18 mouse cellular contexts compared by ENCODE assay signal in genomic region chr11:119543816-119544517, GRCm38 (mm10). TPM values are rescaled to one million over a fixed set of nuclear protein-coding genes. Genes with fewer than 3 reads are reported as not detected.
DNase-seq lines count a peak whose midpoint lies in the region; ATAC-seq and TF ChIP-seq lines count a peak whose summit lies in the region.
"Had no signal": no experiment of that assay in that cellular context is flagged by ENCODE, and none has a peak within 500 bp of the region (broad histone marks: within the 10 kb centered on the region; RNA-seq: fewer than 3 reads in every experiment).

No protein-coding gene starts in this region.

- peak overlapping the region; percentile 98 for H3K4me2 ChIP-seq in hindbrain, embryonic 13.5 days
- no peak overlapping the region for H3K4me2 ChIP-seq in hindbrain, embryonic 11.5 days (replicated peaks; ENCODE audit: low read depth, low read length)
- H3K4me2 ChIP-seq in forebrain, embryonic 16.5 days (ENCODE audit: low read length): peak overlapping the region; percentile 99
- peak overlapping the region; percentile 33 for H3K4me2 ChIP-seq in midbrain, postnatal 0 days (ENCODE audit: low read depth, low read length, poor library complexity, severe bottlenecking)
- no peak overlapping the region for H3K4me2 ChIP-seq in intestine, postnatal 0 days (replicated peaks; ENCODE audit: low read depth)

- peak overlapping the region; percentile 95 for H3K27ac ChIP-seq in cerebellum, adult 2 months (ENCODE audit: insufficient read depth, low read length)
- no peak overlapping the region for H3K27ac ChIP-seq in hindbrain, embryonic 13.5 days
- H3K27ac ChIP-seq in hindbrain, embryonic 11.5 days (ENCODE audit: low read depth, low read length): no peak overlapping the region
- H3K27ac ChIP-seq in forebrain, embryonic 16.5 days (ENCODE audit: low read length): no peak overlapping the region
- H3K27ac ChIP-seq in midbrain, postnatal 0 days (ENCODE audit: low read depth, low read length): no peak overlapping the region
- H3K27ac ChIP-seq in intestine, postnatal 0 days (ENCODE audit: low read depth, low read length): no peak overlapping the region
- H3K27ac ChIP-seq: midbrain, embryonic 12.5 days had no signal

- DNase-seq in cerebellum, adult 2 months: peak; percentile 46 to 53
- no peak for DNase-seq in cerebellum, adult 11 months
- no peak for DNase-seq in hindbrain, embryonic 11.5 days (ENCODE audit: low spot score)
- DNase-seq in midbrain, postnatal 0 days (ENCODE audit: low spot score): no peak
- DNase-seq in gastrocnemius, postnatal 14 days: no peak
- DNase-seq: gastrocnemius, postnatal 25 days; heart, postnatal 10 days; kidney, adult 9 months; kidney, postnatal 4 days; layer of hippocampus, postnatal 36 days; lung, adult 18-20 months; thymus, postnatal 25 days had no signal

- intact Hi-C loops in gastrocnemius, postnatal 14 days (cut with DNase I; ENCODE audit: low total_unique reads): no loop called here

- no peak for ATAC-seq in hindbrain, embryonic 13.5 days (ENCODE audit: low FRiP score)
- ATAC-seq in hindbrain, embryonic 11.5 days (ENCODE audit: low FRiP score): no peak
- no peak for ATAC-seq in forebrain, embryonic 16.5 days
- no peak for ATAC-seq in midbrain, postnatal 0 days (ENCODE audit: low FRiP score)
- ATAC-seq in intestine, postnatal 0 days: no peak
- ATAC-seq: inflammation-experienced regulatory T-cells, adult 6 months had no signal

- peak overlapping the region; percentile 98 for H3K4me3 ChIP-seq in cerebellum, adult 2 months (replicated peaks; ENCODE audit: insufficient read depth, low read depth, low read length)
- H3K4me3 ChIP-seq in hindbrain, embryonic 13.5 days: peak overlapping the region; percentile 75
- H3K4me3 ChIP-seq in hindbrain, embryonic 11.5 days (ENCODE audit: low read depth, low read length): no peak overlapping the region
- no peak overlapping the region for H3K4me3 ChIP-seq in forebrain, embryonic 16.5 days (replicated peaks; ENCODE audit: low read length)
- H3K4me3 ChIP-seq in midbrain, postnatal 0 days (ENCODE audit: low read depth, low read length): no peak overlapping the region
- no peak overlapping the region for H3K4me3 ChIP-seq in intestine, postnatal 0 days (ENCODE audit: low read depth, low read length)
- H3K4me3 ChIP-seq: midbrain, embryonic 12.5 days had no signal

- H3K9ac ChIP-seq in hindbrain, embryonic 13.5 days: peak overlapping the region; percentile 92; the same call in 1 of the 2 replicates
- H3K9ac ChIP-seq in hindbrain, embryonic 11.5 days (ENCODE audit: low read depth, low read length): no peak overlapping the region
- H3K9ac ChIP-seq in forebrain, embryonic 16.5 days (replicated peaks; ENCODE audit: low read depth, low read length): no peak overlapping the region
- no peak overlapping the region for H3K9ac ChIP-seq in midbrain, postnatal 0 days (replicated peaks; ENCODE audit: low read length, poor library complexity, severe bottlenecking)
- H3K9ac ChIP-seq in intestine, postnatal 0 days (ENCODE audit: low read depth, low read length): no peak overlapping the region
- H3K9ac ChIP-seq: midbrain, embryonic 12.5 days had no signal

- H3K27me3 ChIP-seq in cerebellum, adult 2 months (ENCODE audit: control insufficient read depth, insufficient read depth, low read length): no peaks in the 10 kb centered on the region
- peaks cover 76% of the 10 kb centered on the region for H3K27me3 ChIP-seq in hindbrain, embryonic 13.5 days
- peaks cover 46% of the 10 kb centered on the region for H3K27me3 ChIP-seq in hindbrain, embryonic 11.5 days (ENCODE audit: control insufficient read depth, insufficient read depth, low read length)
- H3K27me3 ChIP-seq in forebrain, embryonic 16.5 days (replicated peaks; ENCODE audit: control insufficient read depth, insufficient read depth, low read length): peaks cover 13% of the 10 kb centered on the region; the same call in 1 of the 2 replicates
- no peaks in the 10 kb centered on the region for H3K27me3 ChIP-seq in midbrain, postnatal 0 days (ENCODE audit: insufficient read depth, low read length)
- H3K27me3 ChIP-seq in intestine, postnatal 0 days (replicated peaks; ENCODE audit: control insufficient read depth, insufficient read depth, low read length): peaks cover 64% of the 10 kb centered on the region

- no peaks in the 10 kb centered on the region for H3K9me3 ChIP-seq in hindbrain, embryonic 13.5 days
- H3K9me3 ChIP-seq in hindbrain, embryonic 11.5 days (ENCODE audit: control insufficient read depth, low read length): no peaks in the 10 kb centered on the region
- no peaks in the 10 kb centered on the region for H3K9me3 ChIP-seq in forebrain, embryonic 16.5 days (ENCODE audit: control insufficient read depth, low read length)
- no peaks in the 10 kb centered on the region for H3K9me3 ChIP-seq in midbrain, postnatal 0 days (ENCODE audit: low read length)
- no peaks in the 10 kb centered on the region for H3K9me3 ChIP-seq in intestine, postnatal 0 days (ENCODE audit: control insufficient read depth)
- H3K9me3 ChIP-seq: midbrain, embryonic 12.5 days had no signal

- WGBS in cerebellum, adult 2 months: 13% methylated on average over 16 of the region's 16 CpGs
- 57% methylated on average over 16 of the region's 16 CpGs for WGBS in hindbrain, embryonic 13.5 days
- WGBS in hindbrain, embryonic 11.5 days: 60% methylated on average over 16 of the region's 16 CpGs
- WGBS in forebrain, embryonic 16.5 days: 56% methylated on average over 16 of the region's 16 CpGs
- 44% methylated on average over 15 of the region's 16 CpGs for WGBS in midbrain, postnatal 0 days
- WGBS in intestine, postnatal 0 days: 50% methylated on average over 16 of the region's 16 CpGs

- peaks cover 10% of the 10 kb centered on the region for H3K36me3 ChIP-seq in hindbrain, embryonic 13.5 days
- H3K36me3 ChIP-seq in hindbrain, embryonic 11.5 days (ENCODE audit: control insufficient read depth, insufficient read depth, low read length): no peaks in the 10 kb centered on the region
- no peaks in the 10 kb centered on the region for H3K36me3 ChIP-seq in forebrain, embryonic 16.5 days (ENCODE audit: control insufficient read depth, insufficient read depth)
- H3K36me3 ChIP-seq in midbrain, postnatal 0 days (ENCODE audit: insufficient read depth, low read length): no peaks in the 10 kb centered on the region
- no peaks in the 10 kb centered on the region for H3K36me3 ChIP-seq in intestine, postnatal 0 days (ENCODE audit: control insufficient read depth, insufficient read depth)
- H3K36me3 ChIP-seq: midbrain, embryonic 12.5 days had no signal

- H3K4me1 ChIP-seq in cerebellum, adult 2 months (ENCODE audit: control insufficient read depth, insufficient read depth, low read length): peaks cover 43% of the 10 kb centered on the region
- H3K4me1 ChIP-seq in hindbrain, embryonic 13.5 days (replicated peaks): peaks cover 84% of the 10 kb centered on the region
- H3K4me1 ChIP-seq in hindbrain, embryonic 11.5 days (replicated peaks; ENCODE audit: control insufficient read depth, insufficient read depth, low read length): peaks cover 25% of the 10 kb centered on the region; the same call in 1 of the 2 replicates
- peaks cover 54% of the 10 kb centered on the region for H3K4me1 ChIP-seq in forebrain, embryonic 16.5 days (replicated peaks; ENCODE audit: control insufficient read depth, insufficient read depth, low read length)
- peaks cover 10% of the 10 kb centered on the region; the same call in 1 of the 2 replicates for H3K4me1 ChIP-seq in midbrain, postnatal 0 days (ENCODE audit: insufficient read depth, low read length)
- peaks cover 16% of the 10 kb centered on the region; the same call in 1 of the 2 replicates for H3K4me1 ChIP-seq in intestine, postnatal 0 days (replicated peaks; ENCODE audit: control insufficient read depth, insufficient read depth, low read length)

- TF ChIP-seq CTCF in cerebellum, adult 2 months (IDR thresholded peaks at IDR 0.05; ENCODE audit: borderline replicate concordance, insufficient read depth, low read depth, low read length): no peak
- TF ChIP-seq CTCF in midbrain, postnatal 0 days (IDR thresholded peaks at IDR 0.05): no peak
- TF ChIP-seq CTCF in intestine, postnatal 0 days (IDR thresholded peaks at IDR 0.05; ENCODE audit: low read depth): no peak

- no peak for TF ChIP-seq POLR2A in cerebellum, adult 2 months (IDR thresholded peaks at IDR 0.05; ENCODE audit: borderline replicate concordance, insufficient read depth, low read length)

RNA-seq across cellular contexts. Expression of gene Nptx1, which starts 3.6 kb away (rescaled TPM):
- polyA plus RNA-seq in cerebellum, adult 2 months (2012; rRNA removed): 200 and 249 TPM in 2 replicates
- 12.6 and 15.2 TPM in 2 replicates for polyA plus RNA-seq in hindbrain, embryonic 13.5 days (2015; fragmentation: Nextera tagmentation; extraction: Ambion mirVana)
- 8.7 and 11.2 TPM in 2 replicates for polyA plus RNA-seq in hindbrain, embryonic 11.5 days (2014; fragmentation: Nextera tagmentation; extraction: Ambion mirVana)
- polyA plus RNA-seq in forebrain, embryonic 16.5 days (2015; fragmentation: Nextera tagmentation; extraction: Ambion mirVana): 8.6 and 9.8 TPM in 2 replicates
- 16.3 and 22.4 TPM in 2 replicates for total RNA-seq in midbrain, postnatal 0 days (2014; rRNA removed)
- polyA plus RNA-seq in midbrain, postnatal 0 days (2015; fragmentation: Nextera tagmentation; extraction: Ambion mirVana): 7.5 and 7.6 TPM in 2 replicates
- total RNA-seq in gastrocnemius, postnatal 14 days (2021): under 1 TPM; 0.35 to 0.40 TPM
- 0.26 and 0.37 TPM in 2 replicates for polyA plus RNA-seq in intestine, postnatal 0 days (2015; fragmentation: Nextera tagmentation; extraction: Ambion mirVana)
- total RNA-seq: MEL had no signal
- polyA plus RNA-seq: inflammation-experienced regulatory T-cells, adult 6 months had no signal

RNA-seq across cellular contexts. Expression of gene Endov, which starts 52.8 kb away (rescaled TPM):
- 15.4 and 16.4 TPM in 2 replicates for polyA plus RNA-seq in cerebellum, adult 2 months (2012; rRNA removed)
- polyA plus RNA-seq in hindbrain, embryonic 13.5 days (2015; fragmentation: Nextera tagmentation; extraction: Ambion mirVana): 15.5 and 20.9 TPM in 2 replicates
- 13.6 and 14.8 TPM in 2 replicates for polyA plus RNA-seq in hindbrain, embryonic 11.5 days (2014; fragmentation: Nextera tagmentation; extraction: Ambion mirVana)
- 16.2 and 21.0 TPM in 2 replicates for polyA plus RNA-seq in forebrain, embryonic 16.5 days (2015; fragmentation: Nextera tagmentation; extraction: Ambion mirVana)
- 36.7 and 42.0 TPM in 2 replicates for total RNA-seq in midbrain, postnatal 0 days (2014; rRNA removed)
- 13.2 and 13.3 TPM in 2 replicates for polyA plus RNA-seq in midbrain, postnatal 0 days (2015; fragmentation: Nextera tagmentation; extraction: Ambion mirVana)
- 1 to 10 TPM; 7.3 to 8.7 TPM for total RNA-seq in gastrocnemius, postnatal 14 days (2021)
- polyA plus RNA-seq in intestine, postnatal 0 days (2015; fragmentation: Nextera tagmentation; extraction: Ambion mirVana): 8.4 and 10.6 TPM in 2 replicates

RNA-seq across cellular contexts. Expression of gene Rptor, which starts 58.7 kb away (rescaled TPM):
- 43.6 and 45.0 TPM in 2 replicates for polyA plus RNA-seq in cerebellum, adult 2 months (2012; rRNA removed)
- 10.2 and 10.6 TPM in 2 replicates for polyA plus RNA-seq in hindbrain, embryonic 13.5 days (2015; fragmentation: Nextera tagmentation; extraction: Ambion mirVana)
- 10.4 and 12.4 TPM in 2 replicates for polyA plus RNA-seq in hindbrain, embryonic 11.5 days (2014; fragmentation: Nextera tagmentation; extraction: Ambion mirVana)
- 8.5 and 11.3 TPM in 2 replicates for polyA plus RNA-seq in forebrain, embryonic 16.5 days (2015; fragmentation: Nextera tagmentation; extraction: Ambion mirVana)
- total RNA-seq in midbrain, postnatal 0 days (2014; rRNA removed): 64.8 and 65.0 TPM in 2 replicates
- polyA plus RNA-seq in midbrain, postnatal 0 days (2015; fragmentation: Nextera tagmentation; extraction: Ambion mirVana): 8.5 TPM in 2 replicates
- total RNA-seq in gastrocnemius, postnatal 14 days (2021): 10 to 100 TPM; 25.7 to 26.9 TPM
- polyA plus RNA-seq in intestine, postnatal 0 days (2015; fragmentation: Nextera tagmentation; extraction: Ambion mirVana): 5.1 and 5.7 TPM in 2 replicates

Comparison
In these comparisons a context has a peak if more than half of its experiments do, and no peak if none do; other contexts are left out.
1. DNase-seq: peak in cerebellum, adult 2 months (2 of 2); none in cerebellum, adult 11 months (single experiment), hindbrain, embryonic 11.5 days (single experiment), midbrain, postnatal 0 days (single experiment) and gastrocnemius, postnatal 14 days (single experiment).
2. H3K4me3 ChIP-seq: peak in cerebellum, adult 2 months (single experiment) and hindbrain, embryonic 13.5 days (single experiment); none in hindbrain, embryonic 11.5 days (single experiment), forebrain, embryonic 16.5 days (single experiment), midbrain, postnatal 0 days (single experiment) and intestine, postnatal 0 days (single experiment).
3. H3K4me2 ChIP-seq: peak in hindbrain, embryonic 13.5 days (single experiment), forebrain, embryonic 16.5 days (single experiment) and midbrain, postnatal 0 days (single experiment); none in hindbrain, embryonic 11.5 days (single experiment) and intestine, postnatal 0 days (single experiment).
4. RNA of gene Nptx1, which starts 3.6 kb away (polyA plus RNA-seq): 200 to 249 TPM in cerebellum, adult 2 months; 12.6 to 15.2 TPM in hindbrain, embryonic 13.5 days, 8.6 to 9.8 TPM in forebrain, embryonic 16.5 days, 8.7 to 11.2 TPM in hindbrain, embryonic 11.5 days, 7.5 to 7.6 TPM in midbrain, postnatal 0 days and 0.26 to 0.37 TPM in intestine, postnatal 0 days; every median in the first group is over 10 times any median in the second.